Mouse (Mus musculus) lung, embryonic 15.5 days (tissue): ENCODE measurements around the gene Dusp1. TPM values are rescaled to one million over a fixed set of nuclear protein-coding genes. Genes with fewer than 3 reads are reported as not detected.

ENCODE experiments used
- ATAC-seq: fragments of 200-750 bp; cut with Nextera tagmentation; 2 replicates; pipeline ENCODE4 v1.8.0; 2017; ENCODE audit warnings: moderate number of reproducible peaks, borderline replicate concordance; ENCODE audit not compliant: low FRiP score, low TSS enrichment; ENCODE audit errors: extremely low read depth
- H3K27ac ChIP-seq: fragments of 300-500 bp; sonication (generic); 2 replicates; pipeline ENCODE4 v1.5.1; 2015; ENCODE audit warnings: moderate library complexity, mild to moderate bottlenecking, inconsistent platforms
- H3K27me3 ChIP-seq: fragments of 300-500 bp; sonication (generic); 2 replicates; pipeline ENCODE4 v1.6.1; 2015; ENCODE audit warnings: inconsistent platforms
- H3K36me3 ChIP-seq: fragments of 300-500 bp; sonication (generic); 2 replicates; pipeline ENCODE4 v1.6.1; 2015; ENCODE audit warnings: inconsistent platforms
- H3K4me1 ChIP-seq: fragments of 300-500 bp; sonication (generic); 2 replicates; pipeline ENCODE4 v1.6.1; 2015; ENCODE audit warnings: inconsistent platforms
- H3K4me2 ChIP-seq: fragments of 300-500 bp; sonication (generic); 2 replicates; pipeline ENCODE4 v1.6.1; 2015; ENCODE audit warnings: inconsistent platforms, mild to moderate bottlenecking, moderate library complexity
- H3K4me3 ChIP-seq: fragments of 300-500 bp; sonication (generic); 2 replicates; pipeline ENCODE4 v1.5.1; 2015; ENCODE audit warnings: mild to moderate bottlenecking, inconsistent platforms
- H3K9ac ChIP-seq: fragments of 300-500 bp; sonication (generic); 2 replicates; pipeline ENCODE4 v1.6.1; 2015; ENCODE audit warnings: inconsistent platforms
- H3K9me3 ChIP-seq: fragments of 300-500 bp; sonication (generic); 2 replicates; pipeline ENCODE4 v1.6.1; 2016; ENCODE audit warnings: inconsistent platforms
- WGBS: fragments of 180-500 bp; shearing (Covaris S2); methylation state at CpG from one replicate; pipeline ENCODE4 v1.1.7; 2015; 5-methylcytosine and 5-hydroxymethylcytosine counted together
- microRNA-seq: library from miRNA; unstranded; fragments of <30 nt; microRNA quantifications from one replicate; pipeline ENCODE4, GENCODE M21; 2016
- polyA plus RNA-seq: library from polyadenylated mRNA; unstranded; fragments of >200 nt; fragmentation: Nextera tagmentation; extraction: Ambion mirVana; gene quantifications from 2 replicates; pipeline ENCODE4 v1.2.1, GENCODE M21; 2015

The Dusp1 gene
- polyA plus RNA-seq, 1 experiment from 2014 or later = 25.9 TPM

DNA sequence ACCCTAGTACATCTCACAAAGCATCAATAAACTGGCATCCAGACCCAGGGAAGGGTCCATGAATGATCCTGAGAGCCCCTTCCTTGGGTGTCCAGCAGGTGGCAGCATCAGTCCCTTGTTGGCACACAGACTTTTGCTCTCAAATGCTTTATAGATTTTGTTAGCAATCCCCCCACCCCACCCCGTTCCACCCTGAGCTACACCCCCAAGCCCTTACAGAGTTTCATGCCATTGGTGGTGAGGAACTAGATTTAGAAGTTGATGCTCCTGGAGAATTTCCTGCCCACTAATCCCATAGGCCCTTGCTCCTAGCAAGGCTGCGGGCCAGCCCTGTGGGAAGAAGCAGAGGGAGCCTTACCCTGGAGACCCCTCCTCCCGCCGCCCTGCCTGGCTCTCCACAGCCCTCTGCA is 95.2 kb downstream of the Dusp1 start:
- H3K9me3 ChIP-seq = no peaks in the 10 kb centered on the region
- no peak overlapping the region for H3K9ac ChIP-seq
- H3K36me3 ChIP-seq = no peaks in the 10 kb centered on the region
- no peak overlapping the region for H3K4me3 ChIP-seq
- no peaks in the 10 kb centered on the region for H3K27me3 ChIP-seq
- H3K27ac ChIP-seq = peak overlapping the region; percentile 21; the same call in 1 of the 2 replicates
- WGBS = 3% methylated on average over 4 of the region's 4 CpGs
- peak overlapping the region; percentile 39 for H3K4me2 ChIP-seq
- peaks cover 15% of the 10 kb centered on the region; the same call in 1 of the 2 replicates for H3K4me1 ChIP-seq
- peak; percentile 56; the same call in 1 of the 2 replicates for ATAC-seq

DNA sequence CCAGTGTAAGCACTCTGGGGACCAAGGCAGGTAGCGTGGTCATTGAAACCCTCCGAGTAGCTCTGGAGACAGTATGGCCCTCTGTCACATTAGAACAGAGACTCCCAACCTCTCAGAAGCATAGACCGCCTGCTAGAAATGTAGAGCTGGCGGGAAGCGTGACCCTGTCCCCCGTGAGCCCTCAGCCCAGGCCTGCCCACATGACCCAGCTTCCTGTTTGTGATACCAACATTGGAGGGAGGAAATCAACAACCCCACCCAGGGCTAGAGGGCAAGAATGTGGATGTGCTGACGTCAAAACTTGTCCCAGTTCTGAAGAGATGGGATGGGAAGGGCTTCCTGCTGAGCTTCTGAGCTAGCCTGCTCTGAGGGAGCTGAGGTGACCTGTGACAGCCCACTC is 97.0 kb downstream of the Dusp1 start:
- WGBS = 55% methylated on average over 7 of the region's 7 CpGs
- Histone ChIP-seq H3K27me3 (no peaks in the 10 kb centered on the region), H3K9me3 (no peaks in the 10 kb centered on the region), H3K36me3 (no peaks in the 10 kb centered on the region), H3K27ac (peak overlapping the region; percentile 47), H3K4me2 (no peak overlapping the region), H3K4me1 (peaks cover 15% of the 10 kb centered on the region; the same call in 1 of the 2 replicates), H3K9ac (no peak overlapping the region), H3K4me3 (no peak overlapping the region)
- 0 out of 2 replicates have a peak, but pooled peaks have one; percentile 40 for ATAC-seq

DNA sequence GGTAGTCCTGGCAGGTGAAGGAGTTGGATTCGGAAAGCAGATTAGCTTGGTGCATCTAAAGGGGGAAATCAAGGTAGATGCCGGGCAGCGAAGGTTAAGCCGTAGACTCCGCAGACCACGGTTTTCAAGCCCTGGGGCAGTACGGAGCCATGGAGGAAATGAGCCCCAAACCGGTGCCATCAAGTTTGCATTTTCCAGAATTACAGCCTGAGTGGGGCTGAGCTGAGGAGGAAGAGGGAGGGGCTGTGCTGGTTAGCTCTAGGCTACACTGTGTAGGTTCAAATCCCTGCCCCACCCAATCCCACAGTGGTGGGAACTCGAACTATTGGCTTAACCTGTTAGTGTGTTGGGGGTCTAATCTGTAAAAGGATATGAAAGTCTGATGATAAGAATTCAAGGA is 97.4 kb downstream of the Dusp1 start:
- Histone ChIP-seq H3K27me3 (no peaks in the 10 kb centered on the region), H3K4me1 (peaks cover 15% of the 10 kb centered on the region; the same call in 1 of the 2 replicates), H3K4me2 (no peak overlapping the region), H3K36me3 (no peaks in the 10 kb centered on the region), H3K4me3 (no peak overlapping the region), H3K9ac (no peak overlapping the region), H3K27ac (peak overlapping the region; percentile 47), H3K9me3 (no peaks in the 10 kb centered on the region)
- 0 out of 2 replicates have a peak, but pooled peaks have one; percentile 31 for ATAC-seq
- 72% methylated on average over 9 of the region's 9 CpGs for WGBS

DNA sequence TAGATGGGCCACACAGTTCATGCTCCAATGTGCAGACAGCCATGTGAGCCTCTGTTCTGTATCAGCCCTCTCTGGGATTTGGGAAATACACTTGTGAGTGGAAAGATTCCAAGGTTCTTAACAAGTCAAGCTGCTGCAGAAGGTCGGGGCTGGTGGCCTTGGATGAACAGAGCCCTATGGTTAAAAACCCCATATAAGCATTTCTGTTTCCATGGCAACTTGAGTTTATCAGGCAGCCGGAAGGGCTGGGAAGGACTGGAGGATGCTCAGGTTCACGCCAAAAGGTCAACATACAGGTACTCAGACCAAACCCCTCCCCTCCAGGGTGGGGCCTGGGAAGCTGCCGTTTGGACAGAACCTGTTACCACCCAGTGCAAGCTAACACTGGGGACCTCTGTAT is 97.9 kb downstream of the Dusp1 start:
- no peak overlapping the region for H3K27ac ChIP-seq

DNA sequence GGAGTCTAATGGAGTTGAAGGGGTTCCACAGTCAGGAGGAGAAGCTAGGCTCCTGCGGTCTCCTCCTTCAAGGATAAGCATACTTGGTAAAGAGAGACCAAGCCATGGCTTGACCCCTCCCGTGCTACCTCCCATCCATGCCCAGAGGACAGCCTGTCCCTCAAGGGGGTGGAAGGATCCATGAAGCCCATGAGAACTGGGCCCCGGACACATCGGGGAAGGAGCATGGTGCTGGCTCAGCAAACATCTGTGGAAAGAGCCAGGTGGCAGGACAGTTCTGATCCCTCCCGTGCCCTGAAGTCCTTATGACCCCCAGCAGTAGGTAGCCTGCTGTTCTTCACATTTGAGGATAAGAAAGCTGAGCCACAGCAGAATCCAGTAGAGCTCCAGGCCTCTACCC is 98.5 kb downstream of the Dusp1 start:
- H3K4me2 ChIP-seq = no peak overlapping the region
- no peaks in the 10 kb centered on the region for H3K27me3 ChIP-seq
- no peaks in the 10 kb centered on the region for H3K36me3 ChIP-seq
- peaks cover 15% of the 10 kb centered on the region; the same call in 1 of the 2 replicates for H3K4me1 ChIP-seq
- no peak overlapping the region for H3K9ac ChIP-seq
- WGBS = 88% methylated on average over 5 of the region's 5 CpGs
- ATAC-seq = no peak
- H3K4me3 ChIP-seq = no peak overlapping the region
- no peak overlapping the region for H3K27ac ChIP-seq
- H3K9me3 ChIP-seq = no peaks in the 10 kb centered on the region

More for the DNA sequence above, 97.9 kb downstream of the Dusp1 start:
- Histone ChIP-seq H3K9ac (no peak overlapping the region), H3K27me3 (no peaks in the 10 kb centered on the region), H3K36me3 (no peaks in the 10 kb centered on the region), H3K4me3 (no peak overlapping the region), H3K4me1 (peaks cover 15% of the 10 kb centered on the region; the same call in 1 of the 2 replicates), H3K9me3 (no peaks in the 10 kb centered on the region), H3K4me2 (no peak overlapping the region)
- WGBS = 26% methylated on average over 4 of the region's 4 CpGs
- ATAC-seq = no peak

DNA sequence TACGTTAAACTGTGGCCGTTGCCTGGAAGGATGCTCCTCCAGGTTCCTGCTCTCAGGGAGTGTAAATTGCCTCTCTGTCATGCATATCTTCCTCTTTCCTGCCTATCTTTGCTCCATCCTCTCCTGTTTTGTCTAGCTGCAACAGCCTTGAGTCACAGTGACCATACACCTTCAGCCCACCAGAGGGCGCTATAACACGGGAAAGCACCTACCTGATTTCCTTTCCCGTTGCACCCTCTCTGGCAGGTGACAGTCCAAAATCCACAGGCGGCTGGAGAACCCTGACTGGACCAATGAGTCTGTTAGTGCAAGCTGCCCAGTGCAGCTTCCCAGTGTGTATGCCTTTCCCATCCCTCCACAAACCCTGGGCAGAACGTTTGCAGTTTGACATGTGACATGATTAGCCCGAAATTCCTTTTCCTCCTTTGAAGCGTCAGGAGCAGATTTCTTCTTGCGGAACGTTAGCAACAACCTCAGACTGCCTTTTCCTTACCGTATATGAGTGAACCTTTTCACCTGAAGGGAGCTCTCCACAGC is 99.2 kb downstream of the Dusp1 start:
- no peak for ATAC-seq
- Histone ChIP-seq H3K27ac (no peak overlapping the region), H3K36me3 (no peaks in the 10 kb centered on the region), H3K4me3 (no peak overlapping the region), H3K9ac (no peak overlapping the region), H3K4me1 (peaks cover 15% of the 10 kb centered on the region; the same call in 1 of the 2 replicates), H3K4me2 (no peak overlapping the region), H3K27me3 (no peaks in the 10 kb centered on the region), H3K9me3 (no peaks in the 10 kb centered on the region)
- WGBS = 22% methylated on average over 12 of the region's 12 CpGs

DNA sequence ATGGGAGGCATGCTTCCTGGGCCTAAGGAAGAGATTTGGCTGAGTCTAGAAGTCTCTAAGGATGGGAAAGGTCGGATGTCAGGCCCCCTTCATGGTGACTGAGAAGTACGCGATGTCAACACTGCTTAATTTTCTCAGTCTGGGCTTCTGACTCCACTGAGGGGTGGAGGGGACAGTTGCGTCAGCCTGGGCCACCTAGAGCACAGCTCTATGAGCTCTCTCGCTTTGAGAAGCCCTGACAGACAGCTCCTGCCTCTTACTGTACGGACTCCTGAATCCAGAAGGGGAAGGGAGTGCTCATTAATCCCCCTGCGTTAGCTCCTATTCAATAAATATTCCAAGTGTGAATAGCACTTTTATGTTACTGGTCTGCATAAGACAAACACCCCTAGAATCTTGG is 103.9 kb downstream of the Dusp1 start:
- no peak overlapping the region for H3K27ac ChIP-seq
- 46% methylated on average over 7 of the region's 7 CpGs for WGBS
- no peak for ATAC-seq
- H3K4me2 ChIP-seq = no peak overlapping the region
- H3K4me1 ChIP-seq = peaks cover 5% of the 10 kb centered on the region; the same call in 1 of the 2 replicates
- H3K9me3 ChIP-seq = no peaks in the 10 kb centered on the region
- no peak overlapping the region for H3K4me3 ChIP-seq
- no peak overlapping the region for H3K9ac ChIP-seq
- H3K27me3 ChIP-seq = no peaks in the 10 kb centered on the region
- no peaks in the 10 kb centered on the region for H3K36me3 ChIP-seq

DNA sequence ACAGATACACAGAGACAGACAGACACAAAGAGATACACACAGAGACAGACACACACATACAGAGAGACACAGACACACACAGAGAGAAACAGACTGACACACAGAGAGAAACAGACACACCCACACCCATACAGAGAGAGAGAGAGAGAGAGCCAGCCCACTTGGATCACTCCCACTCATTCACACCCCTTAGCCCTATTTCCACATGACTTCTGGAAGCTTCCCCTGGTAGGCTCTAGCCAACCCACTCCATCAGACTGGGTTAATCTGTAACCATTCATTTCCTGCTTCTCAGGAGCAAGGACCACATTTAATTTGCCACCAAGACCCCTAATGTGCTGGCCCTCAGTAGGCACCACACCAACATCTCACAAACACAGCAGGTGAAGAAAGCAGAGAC is 104.4 kb downstream of the Dusp1 start:
- no peaks in the 10 kb centered on the region for H3K36me3 ChIP-seq
- H3K4me3 ChIP-seq = no peak overlapping the region
- no peaks in the 10 kb centered on the region for H3K9me3 ChIP-seq
- H3K27ac ChIP-seq = no peak overlapping the region
- no peak for ATAC-seq
- no peak overlapping the region for H3K4me2 ChIP-seq
- no peak overlapping the region for H3K9ac ChIP-seq
- peaks cover 5% of the 10 kb centered on the region for H3K4me1 ChIP-seq
- H3K27me3 ChIP-seq = no peaks in the 10 kb centered on the region

Small RNA genes within 50 kb of the gene (microRNA-seq; reads per million reads assigned to microRNA genes)
- gene Gm22420 = not detected

Other genes starting within 250 kb of the Dusp1 start
- gene Neurl1b, start 147.3 kb downstream of the Dusp1 start, polyA plus RNA-seq = 1.8 and 2.0 TPM in 2 replicates
- 97.3 and 102 TPM in 2 replicates for gene Ergic1, start 639 bp downstream of the Dusp1 start, polyA plus RNA-seq
- gene Atp6v0e, start 101.1 kb upstream of the Dusp1 start, polyA plus RNA-seq = 164 and 171 TPM in 2 replicates
- gene Crebrf, start 153.5 kb upstream of the Dusp1 start, polyA plus RNA-seq = 6.6 and 7.3 TPM in 2 replicates
- gene Bnip1, start 218.9 kb upstream of the Dusp1 start, polyA plus RNA-seq = 49.7 and 51.4 TPM in 2 replicates